Mouse (Mus musculus) myocyte (in vitro differentiated cells): ENCODE measurements around the gene Ksr2. TPM values are rescaled to one million over a fixed set of nuclear protein-coding genes. Genes with fewer than 3 reads are reported as not detected.

Source experiments
- H3K27me3 ChIP-seq: one replicate; pipeline ENCODE4 v1.6.1; 2011; ENCODE audit not compliant: control insufficient read depth, insufficient read depth, insufficient read length
- H3K36me3 ChIP-seq: one replicate; pipeline ENCODE4 v1.6.1; 2011; ENCODE audit not compliant: control insufficient read depth, insufficient read depth
- H3K4me2 ChIP-seq: one replicate; pipeline ENCODE4 v1.6.1; 2011; ENCODE audit warnings: low read depth, control low read depth
- H3K4me3 ChIP-seq: one replicate; pipeline ENCODE4 v1.5.1; 2011; ENCODE audit warnings: mild to moderate bottlenecking, control low read depth, moderate library complexity
- H3K79me2 ChIP-seq: one replicate; pipeline ENCODE4 v1.6.1; 2011; ENCODE audit not compliant: control insufficient read depth, insufficient read depth
- H3ac ChIP-seq: one replicate; pipeline ENCODE4 v1.6.1; 2011; ENCODE audit not compliant: control insufficient read depth, insufficient read length
- CEBPB ChIP-seq: IDR thresholded peaks from 2 replicates; pipeline ENCODE4 v1.6.1; 2011; ENCODE audit warnings: mild to moderate bottlenecking, moderate library complexity; ENCODE audit not compliant: poor library complexity, insufficient read depth, severe bottlenecking
- E2F4 ChIP-seq: IDR thresholded peaks from one replicate; pipeline ENCODE4 v1.6.1; 2011; ENCODE audit warnings: mild to moderate bottlenecking, control low read depth, moderate library complexity; ENCODE audit not compliant: insufficient read depth
- MAX ChIP-seq: IDR thresholded peaks from one replicate; pipeline ENCODE4 v1.6.1; 2011; ENCODE audit warnings: low read depth, mild to moderate bottlenecking, control low read depth
- MYOD1 ChIP-seq, 3 experiments: IDR thresholded peaks; one replicate each; pipeline ENCODE4 v1.6.1; 2011; ENCODE audit warnings: control low read depth in 2 of 3, low read depth in 2 of 3, mild to moderate bottlenecking in 2 of 3, moderate library complexity in 1 of 3; ENCODE audit not compliant: insufficient read length in 2 of 3, control insufficient read depth in 1 of 3
- MYOG ChIP-seq, 3 experiments: IDR thresholded peaks; one replicate each; pipeline ENCODE4 v1.6.1; 2011; ENCODE audit warnings: control low read depth in 2 of 3, low read depth in 2 of 3, mild to moderate bottlenecking in 2 of 3; ENCODE audit not compliant: insufficient read length in 2 of 3, control insufficient read depth in 1 of 3, insufficient read depth in 1 of 3
- POLR2A ChIP-seq: IDR thresholded peaks from one replicate; pipeline ENCODE4 v1.6.1; 2011; ENCODE audit warnings: low read depth, mild to moderate bottlenecking, control low read depth, moderate library complexity; ENCODE audit not compliant: insufficient read length
- POLR2AphosphoS2 ChIP-seq: IDR thresholded peaks from one replicate; pipeline ENCODE4 v1.6.1; 2011; ENCODE audit warnings: low read depth, control low read depth; ENCODE audit not compliant: insufficient read length
- REST ChIP-seq: IDR thresholded peaks from one replicate; pipeline ENCODE4 v1.6.1; 2011; ENCODE audit warnings: mild to moderate bottlenecking, control low read depth, moderate library complexity; ENCODE audit not compliant: insufficient read depth, insufficient read length
- SRF ChIP-seq: IDR thresholded peaks from one replicate; pipeline ENCODE4 v1.6.1; 2011; ENCODE audit warnings: low read depth; ENCODE audit not compliant: control insufficient read depth, insufficient read length
- TCF12 ChIP-seq: IDR thresholded peaks from one replicate; pipeline ENCODE4 v1.6.1; 2011; ENCODE audit warnings: mild to moderate bottlenecking, control low read depth; ENCODE audit not compliant: poor library complexity, insufficient read depth, severe bottlenecking
- TCF3 ChIP-seq: IDR thresholded peaks from one replicate; pipeline ENCODE4 v1.6.1; 2011; ENCODE audit warnings: low read depth, control low read depth; ENCODE audit not compliant: insufficient read length
- USF1 ChIP-seq: IDR thresholded peaks from one replicate; pipeline ENCODE4 v1.6.1; 2011; ENCODE audit warnings: low read depth, mild to moderate bottlenecking, control low read depth, moderate library complexity
- polyA plus RNA-seq: library from polyadenylated mRNA; unstranded; fragments of >200 nt; fragmentation: generic; extraction: Trizol; gene quantifications from one replicate; pipeline ENCODE4 v1.2.1, GENCODE M21; 2012; ENCODE audit warnings: missing spikeins

The Ksr2 gene
- polyA plus RNA-seq, 1 experiment = 0.02 TPM

DNA sequence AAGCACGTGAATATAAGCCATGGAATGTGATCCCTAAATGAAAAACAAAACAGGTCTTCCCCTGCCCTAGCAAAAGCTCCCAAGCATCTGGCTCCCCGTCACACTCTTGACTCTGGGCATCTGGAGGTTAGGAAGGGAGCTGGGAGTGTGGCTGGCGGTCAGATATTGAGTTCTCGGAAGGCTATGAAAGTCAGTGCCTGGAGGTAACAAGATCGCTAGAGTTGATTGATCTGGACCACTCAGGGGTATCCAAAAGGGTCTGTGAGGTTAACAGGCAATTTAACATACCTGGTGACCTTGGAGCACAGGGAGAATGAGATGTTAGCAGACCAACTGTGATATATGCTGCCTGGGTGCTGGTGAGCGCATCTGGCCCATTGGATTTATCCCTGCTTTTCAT, 283.8 kb downstream of the Ksr2 start:
- H3K4me3 ChIP-seq = no peak overlapping the region
- no peaks in the 10 kb centered on the region for H3K27me3 ChIP-seq
- H3ac ChIP-seq = no peak overlapping the region
- H3K36me3 ChIP-seq = no peaks in the 10 kb centered on the region
- no peak overlapping the region for H3K4me2 ChIP-seq
- TF ChIP-seq REST (no peak), USF1 (no peak), E2F4 (no peak), TCF12 (no peak), TCF3 (no peak)
- no peaks in the 10 kb centered on the region for H3K79me2 ChIP-seq

DNA sequence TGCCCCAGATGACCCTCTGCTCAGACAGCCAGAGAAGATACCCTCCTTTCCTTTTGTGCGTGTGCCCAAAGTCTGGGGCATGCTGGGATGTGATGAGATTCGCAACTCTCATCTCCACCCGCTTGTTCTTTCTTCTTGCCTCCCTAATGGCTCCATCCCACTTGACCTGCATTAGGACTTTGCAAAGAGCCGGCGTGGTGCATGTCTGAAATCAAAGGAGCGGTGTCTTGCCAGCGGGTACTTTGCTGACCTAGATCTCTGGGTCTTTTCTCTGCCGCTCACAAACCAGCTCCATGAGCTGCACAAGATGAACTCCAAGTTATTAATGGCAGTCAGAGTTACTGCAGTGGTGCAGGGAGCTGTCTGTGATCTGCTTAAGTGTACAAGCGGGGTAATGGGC, 290.6 kb downstream of the Ksr2 start:
- TF ChIP-seq POLR2AphosphoS2 (no peak), MAX (no peak), MYOG (IDR thresholded peaks at IDR 0.05; ENCODE audit: control insufficient read depth in 1 of 3, insufficient read depth in 1 of 3, insufficient read length in 2 of 3, low read depth in 2 of 3) (no peak), E2F4 (no peak), SRF (no peak), TCF3 (no peak), USF1 (no peak), CEBPB (no peak), MYOD1 (IDR thresholded peaks at IDR 0.05; ENCODE audit: control insufficient read depth in 1 of 3, insufficient read length in 2 of 3, low read depth in 2 of 3) (no peak), TCF12 (no peak), POLR2A (no peak), REST (no peak)
- Histone ChIP-seq H3K4me2 (no peak overlapping the region), H3K36me3 (no peaks in the 10 kb centered on the region), H3ac (no peak overlapping the region), H3K4me3 (no peak overlapping the region), H3K79me2 (no peaks in the 10 kb centered on the region), H3K27me3 (no peaks in the 10 kb centered on the region)

DNA sequence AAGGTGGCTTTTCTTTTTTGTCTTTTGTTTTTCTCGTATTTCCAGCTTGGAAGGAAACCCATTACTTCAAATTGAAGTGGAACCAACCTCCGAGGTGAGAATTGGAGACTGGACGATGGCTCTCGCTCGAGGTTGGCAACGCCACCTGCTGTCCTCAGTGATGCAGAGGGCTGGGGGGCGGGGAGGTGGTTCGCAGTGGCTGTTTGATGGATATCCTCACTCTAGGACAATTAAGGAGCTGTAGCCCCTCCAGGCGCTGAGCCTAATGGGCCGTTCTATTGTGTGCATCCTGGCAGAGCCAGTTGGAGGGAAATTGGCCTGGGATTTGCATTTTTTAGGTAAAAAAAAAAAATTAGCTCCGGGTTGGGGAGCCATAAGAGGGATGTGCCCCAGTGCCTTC, 292.8 kb downstream of the Ksr2 start:
- Histone ChIP-seq H3K79me2 (no peaks in the 10 kb centered on the region), H3K27me3 (no peaks in the 10 kb centered on the region), H3K36me3 (no peaks in the 10 kb centered on the region), H3K4me3 (no peak overlapping the region), H3ac (no peak overlapping the region), H3K4me2 (no peak overlapping the region)
- TF ChIP-seq MAX (no peak), MYOG (IDR thresholded peaks at IDR 0.05; ENCODE audit: control insufficient read depth in 1 of 3, insufficient read depth in 1 of 3, insufficient read length in 2 of 3, low read depth in 2 of 3) (no peak), USF1 (no peak), E2F4 (no peak), POLR2AphosphoS2 (no peak), TCF12 (no peak), TCF3 (no peak), CEBPB (no peak), MYOD1 (IDR thresholded peaks at IDR 0.05; ENCODE audit: control insufficient read depth in 1 of 3, insufficient read length in 2 of 3, low read depth in 2 of 3) (no peak), REST (no peak), SRF (no peak)

DNA sequence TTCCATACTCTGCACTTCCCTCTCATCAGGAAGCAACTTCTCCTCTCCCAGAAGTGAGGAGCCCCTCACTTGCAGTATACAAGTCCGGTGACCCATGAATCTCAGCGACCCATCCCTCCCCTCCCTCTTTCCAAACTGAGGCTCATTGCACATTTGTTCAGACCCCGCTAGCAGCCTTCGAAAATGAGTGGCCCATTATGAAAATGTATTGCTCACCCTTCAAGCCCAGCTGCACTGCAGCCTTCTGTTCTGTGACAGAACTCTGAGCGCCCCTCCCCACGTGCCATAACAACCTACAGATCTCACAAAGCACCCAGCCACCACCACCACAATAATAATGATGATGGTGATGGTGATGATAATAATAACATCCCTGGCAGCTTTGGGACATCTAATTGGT, 295.5 kb downstream of the Ksr2 start:
- no peak overlapping the region for H3K4me3 ChIP-seq
- H3K79me2 ChIP-seq = no peaks in the 10 kb centered on the region
- no peaks in the 10 kb centered on the region for H3K27me3 ChIP-seq
- no peak overlapping the region for H3K4me2 ChIP-seq
- TF ChIP-seq CEBPB = no peak
- TF ChIP-seq POLR2A = no peak
- no peak for TF ChIP-seq USF1
- TF ChIP-seq TCF3 = no peak
- TF ChIP-seq TCF12 = no peak
- TF ChIP-seq MYOD1 (IDR thresholded peaks at IDR 0.05; ENCODE audit: control insufficient read depth in 1 of 3, insufficient read length in 2 of 3, low read depth in 2 of 3) = no peak
- TF ChIP-seq REST = no peak
- no peak for TF ChIP-seq MAX
- no peak for TF ChIP-seq SRF
- TF ChIP-seq MYOG (IDR thresholded peaks at IDR 0.05; ENCODE audit: control insufficient read depth in 1 of 3, insufficient read depth in 1 of 3, insufficient read length in 2 of 3, low read depth in 2 of 3) = no peak
- TF ChIP-seq POLR2AphosphoS2 = no peak
- no peak for TF ChIP-seq E2F4
- H3ac ChIP-seq = no peak overlapping the region
- no peaks in the 10 kb centered on the region for H3K36me3 ChIP-seq

DNA sequence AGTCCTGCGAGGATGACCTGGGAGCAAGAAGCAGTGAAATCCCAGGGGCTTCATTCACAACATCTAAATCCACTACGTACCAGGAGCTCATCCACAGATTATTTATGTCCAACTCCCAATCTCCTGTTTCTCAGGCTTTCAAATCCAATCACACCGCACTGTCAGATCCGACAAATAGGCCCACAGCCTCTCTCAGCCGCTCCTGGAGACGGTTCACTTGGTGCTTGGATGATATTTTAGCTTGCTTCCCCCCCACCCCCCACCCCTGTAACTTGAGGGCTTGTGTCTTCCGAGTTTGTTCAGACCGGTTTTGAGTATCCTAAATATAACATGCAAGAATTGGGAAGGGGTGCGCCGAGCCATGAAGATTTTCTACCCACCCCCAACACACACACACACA, 297.8 kb downstream of the Ksr2 start:
- H3K4me2 ChIP-seq = no peak overlapping the region

More for the DNA sequence above, 297.8 kb downstream of the Ksr2 start:
- H3K36me3 ChIP-seq = no peaks in the 10 kb centered on the region
- no peak for TF ChIP-seq MYOG (IDR thresholded peaks at IDR 0.05; ENCODE audit: control insufficient read depth in 1 of 3, insufficient read depth in 1 of 3, insufficient read length in 2 of 3, low read depth in 2 of 3)
- no peak for TF ChIP-seq USF1
- TF ChIP-seq E2F4 = no peak
- TF ChIP-seq REST = no peak
- TF ChIP-seq SRF = no peak
- TF ChIP-seq TCF12 = no peak
- TF ChIP-seq CEBPB = no peak
- TF ChIP-seq TCF3 = no peak
- TF ChIP-seq POLR2A = no peak
- TF ChIP-seq MYOD1 (IDR thresholded peaks at IDR 0.05; ENCODE audit: control insufficient read depth in 1 of 3, insufficient read length in 2 of 3, low read depth in 2 of 3) = no peak
- no peak overlapping the region for H3K4me3 ChIP-seq
- no peaks in the 10 kb centered on the region for H3K27me3 ChIP-seq
- H3ac ChIP-seq = no peak overlapping the region
- no peaks in the 10 kb centered on the region for H3K79me2 ChIP-seq
